Mouse (Mus musculus) urinary bladder, adult 18-20 months (tissue): ENCODE data around the gene Sart3.
A peak's percentile ranks its signal among the peaks of the same experiment; 100 is the strongest.

Experiments
- DNase-seq, 2 experiments: peaks; one replicate each; pipeline ENCODE4 v3.0.0; 2022; ENCODE audit warnings: low spot score in 2 of 2, mixed read lengths in 2 of 2

The Sart3 gene

DNA sequence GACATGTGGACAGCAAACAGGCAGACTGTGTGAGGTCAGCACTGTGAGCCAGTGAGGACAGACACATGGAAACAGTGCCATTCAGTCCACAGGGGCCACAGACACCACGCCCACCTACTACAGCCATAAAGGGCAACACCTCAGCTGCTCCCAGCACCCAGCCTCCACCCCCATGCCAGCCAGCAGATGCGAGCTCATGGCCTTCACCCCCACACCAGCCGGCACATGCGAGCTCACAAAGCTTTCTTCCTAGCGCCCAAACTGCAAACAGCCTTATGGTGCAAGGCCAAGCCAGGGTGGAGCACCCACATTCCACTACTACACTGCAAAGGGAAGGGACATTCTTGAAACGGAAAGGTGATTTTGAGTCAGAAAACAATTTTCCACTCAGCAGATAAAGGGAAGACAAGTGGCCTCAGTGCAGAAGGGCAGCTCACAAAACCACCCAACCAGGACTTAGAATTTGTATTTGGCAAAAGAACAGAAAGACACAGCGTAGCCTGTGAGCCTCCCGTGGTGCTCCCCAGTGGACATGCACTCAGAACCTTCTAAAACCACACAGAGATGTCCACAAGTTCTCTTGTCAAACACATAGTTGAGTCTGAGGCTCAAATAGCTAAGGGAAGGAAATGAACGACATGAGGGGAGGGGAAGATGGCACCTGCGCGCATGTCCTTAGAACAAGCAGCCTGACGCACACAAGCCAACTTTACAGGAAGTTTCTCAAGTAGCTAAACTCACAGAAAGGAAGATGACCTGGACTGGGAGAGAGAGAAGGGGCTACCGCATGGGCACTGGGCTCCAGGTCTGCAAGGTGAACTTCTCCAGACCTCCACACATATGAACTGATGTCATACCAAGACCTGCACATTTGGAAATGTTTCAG lies 6.4 kb downstream of the Sart3 start:
- no peak for DNase-seq

- no peak for DNase-seq
These were observed 7.9 kb downstream of the Sart3 start for GRCm38 (mm10) chr5:113764426-113764825.

DNA sequence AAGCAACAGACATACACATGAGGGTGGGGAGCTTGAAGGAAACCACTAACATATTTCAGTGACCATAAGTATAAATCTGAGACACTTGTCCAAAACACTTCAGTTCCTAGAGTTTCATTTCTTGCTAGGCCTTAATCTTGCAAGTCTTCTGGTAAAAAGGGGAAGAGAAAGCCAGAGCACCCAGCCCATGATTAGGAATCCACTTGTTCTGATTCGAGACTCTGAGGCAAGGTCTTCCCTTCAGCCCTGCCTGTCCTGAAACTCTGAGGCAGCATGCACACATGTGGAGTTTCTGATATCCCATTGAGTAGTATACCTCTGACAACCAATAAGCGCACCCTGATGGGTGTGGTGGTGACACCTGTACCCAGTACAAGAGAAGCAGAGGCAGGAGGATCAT lies 10.7 kb downstream of the Sart3 start:
- DNase-seq = no peak

- no peak for DNase-seq
These were observed 16.8 kb downstream of the Sart3 start for GRCm38 (mm10) chr5:113755347-113756030.

DNA sequence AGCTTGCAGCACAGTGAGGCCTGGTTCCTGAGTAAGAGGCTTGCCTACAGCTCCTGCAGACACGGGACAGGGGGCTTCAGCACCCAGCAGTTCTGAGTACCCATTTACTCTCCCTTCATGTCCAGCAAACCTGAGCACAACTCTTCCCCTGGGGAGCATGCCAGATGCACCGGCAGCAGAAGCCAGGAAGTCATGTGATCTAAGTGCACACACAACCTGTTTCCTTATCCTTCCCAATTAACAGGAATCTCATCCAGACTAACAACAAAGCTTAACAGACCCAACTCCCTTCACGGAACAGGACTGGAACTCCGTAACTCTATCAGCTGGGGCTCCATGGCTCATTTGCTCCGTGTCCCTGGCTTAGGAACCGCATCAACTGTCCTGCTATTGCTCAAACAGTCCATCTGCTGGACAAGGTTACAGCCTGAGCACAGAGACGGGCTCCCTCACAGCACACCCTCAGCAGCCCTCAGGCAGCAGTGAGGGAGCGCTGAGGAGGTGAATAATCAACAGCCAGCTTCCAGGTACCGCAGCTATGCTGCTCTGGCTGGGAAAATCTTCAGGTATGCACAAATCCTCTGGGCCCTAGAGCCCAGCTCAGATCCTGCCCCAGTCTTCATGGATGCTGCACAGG lies 20.7 kb downstream of the Sart3 start:
- no peak for DNase-seq

DNA sequence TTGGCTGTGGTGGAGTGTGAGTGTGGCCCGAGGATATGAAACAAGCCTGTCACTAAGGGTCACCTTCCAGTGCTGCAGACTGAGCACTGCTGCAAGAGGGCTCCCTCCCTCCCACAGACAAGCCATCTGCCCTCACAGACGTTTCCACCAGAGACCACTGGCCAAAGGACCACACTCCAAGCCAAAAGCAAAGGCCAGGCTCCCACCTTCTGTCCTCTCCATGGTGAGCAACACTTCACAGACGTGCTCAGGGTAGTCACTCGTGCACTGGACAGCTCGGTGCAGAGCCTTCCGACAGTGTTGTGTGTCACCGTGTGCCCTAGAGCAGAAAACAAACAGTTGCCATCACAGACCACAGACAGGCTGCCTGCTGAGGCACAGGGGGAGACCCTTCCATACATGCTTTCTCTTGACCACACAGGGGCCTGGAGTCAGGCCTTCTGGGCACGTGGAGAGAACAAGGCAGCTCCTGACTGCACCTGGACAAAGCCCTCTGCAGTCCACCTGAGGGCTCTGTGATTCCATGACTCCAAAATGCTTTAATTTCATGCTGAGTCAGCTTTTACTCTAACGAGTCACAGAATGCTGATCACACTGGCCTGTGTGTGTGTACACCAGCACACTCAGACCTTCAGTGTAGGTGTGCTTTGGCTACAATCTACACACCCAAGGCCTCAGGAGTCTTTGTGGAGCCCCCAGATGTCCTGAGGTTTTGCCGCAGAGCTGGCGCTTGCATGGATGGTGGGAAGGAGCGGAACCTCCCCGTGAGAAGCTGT lies 23.6 kb downstream of the Sart3 start:
- DNase-seq = no peak

DNA sequence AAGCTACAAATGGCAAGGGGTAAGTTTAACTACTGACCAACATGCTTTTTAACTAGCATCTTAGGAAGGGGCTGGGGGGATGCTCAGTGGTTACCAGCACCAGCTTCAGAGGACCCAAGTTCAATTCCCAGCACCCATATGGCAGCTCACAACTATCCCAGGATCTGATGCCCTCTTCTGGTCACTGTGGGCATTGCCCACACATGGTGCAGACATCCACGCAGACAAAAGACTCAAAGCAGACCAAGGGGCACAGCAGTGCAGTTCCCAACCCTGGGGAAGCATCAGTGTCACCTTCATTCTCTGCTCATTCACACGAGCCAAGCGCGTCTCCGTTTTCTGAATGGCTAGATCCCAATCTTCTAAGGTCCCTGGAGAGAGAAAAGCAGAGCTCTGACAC lies 24.7 kb downstream of the Sart3 start:
- no peak for DNase-seq

GRCm38 (mm10) chr5:113737607-113738237 lies 34.6 kb downstream of the Sart3 start:
- DNase-seq = no peak

DNA sequence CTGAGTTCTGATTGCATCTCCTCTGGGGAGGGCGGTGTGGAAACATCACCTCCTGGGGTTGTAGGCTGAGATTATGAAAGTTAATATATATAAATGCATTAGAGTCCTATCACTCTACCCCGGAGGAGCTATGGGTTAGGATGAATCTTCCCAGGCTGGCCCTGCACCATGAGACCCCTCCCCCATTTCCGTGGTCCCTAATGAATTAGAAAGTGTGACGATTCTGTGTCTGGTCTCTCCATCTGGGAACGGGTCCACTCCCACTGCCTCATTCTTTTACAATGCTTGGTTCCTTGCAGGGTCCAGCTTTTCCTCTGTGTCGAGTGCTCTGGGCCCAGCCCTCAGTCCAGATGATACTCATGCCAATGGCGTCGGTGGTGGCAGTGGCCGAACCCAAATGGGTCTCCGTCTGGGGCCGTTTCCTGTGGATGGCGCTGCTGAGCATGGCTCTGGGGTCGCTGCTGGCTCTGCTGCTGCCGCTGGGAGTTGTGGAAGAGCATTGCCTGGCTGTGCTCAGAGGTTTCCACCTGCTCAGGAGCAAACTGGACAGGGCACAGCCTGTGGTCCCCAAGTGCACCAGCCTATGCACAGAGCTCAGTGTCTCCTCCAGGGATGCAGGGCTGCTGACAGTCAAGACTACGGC lies 35.7 kb downstream of the Sart3 start:
- no peak for DNase-seq

- DNase-seq = no peak
These were observed 36.2 kb downstream of the Sart3 start for GRCm38 (mm10) chr5:113736113-113736502.

DNA sequence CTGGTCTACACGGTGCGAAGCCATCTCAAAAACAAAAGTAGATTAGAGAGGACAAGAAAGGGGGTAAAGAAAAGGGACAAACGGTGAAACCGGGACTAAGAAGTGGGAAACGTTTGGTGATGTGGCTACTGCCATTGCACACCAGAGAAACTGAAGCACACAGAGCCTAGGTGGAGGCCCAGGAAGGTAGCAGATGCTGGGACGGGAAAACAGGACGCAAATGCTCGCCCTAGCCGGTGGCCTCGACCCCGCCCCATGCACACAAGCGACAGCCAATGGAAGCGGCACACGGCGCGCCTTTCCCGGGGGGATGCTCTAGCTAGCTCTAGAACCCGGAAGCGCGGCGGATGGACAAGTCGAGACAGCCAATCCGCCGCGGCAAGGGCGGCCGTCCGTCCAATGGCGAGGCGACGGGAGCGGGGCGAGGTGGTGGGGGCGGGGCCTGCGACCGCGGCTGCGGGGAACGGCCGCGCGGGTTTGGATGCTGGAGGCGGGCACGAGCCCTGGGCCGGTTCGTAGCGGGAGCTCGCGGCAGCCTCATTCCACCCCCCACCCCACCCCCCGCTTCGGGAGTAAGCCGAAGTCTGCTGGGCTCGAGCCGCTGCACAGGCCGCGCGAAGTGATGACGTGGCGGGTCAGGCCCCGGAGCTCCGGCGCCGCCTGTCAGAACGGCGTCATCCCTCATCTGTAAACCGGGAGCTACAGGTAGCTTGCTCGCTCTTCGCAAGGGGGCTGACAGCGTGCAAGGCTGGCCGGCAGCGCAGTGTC lies 36.8 kb downstream of the Sart3 start, which contains the start of gene Ficd:
TSS of gene Ficd (plus strand) at position 459 of the 768 bp plus-strand sequence.
- DNase-seq = peak; percentile 76 to 88

GRCm38 (mm10) chr5:113735023-113735344 lies 37.3 kb downstream of the Sart3 start:
- DNase-seq = no peak

DNA sequence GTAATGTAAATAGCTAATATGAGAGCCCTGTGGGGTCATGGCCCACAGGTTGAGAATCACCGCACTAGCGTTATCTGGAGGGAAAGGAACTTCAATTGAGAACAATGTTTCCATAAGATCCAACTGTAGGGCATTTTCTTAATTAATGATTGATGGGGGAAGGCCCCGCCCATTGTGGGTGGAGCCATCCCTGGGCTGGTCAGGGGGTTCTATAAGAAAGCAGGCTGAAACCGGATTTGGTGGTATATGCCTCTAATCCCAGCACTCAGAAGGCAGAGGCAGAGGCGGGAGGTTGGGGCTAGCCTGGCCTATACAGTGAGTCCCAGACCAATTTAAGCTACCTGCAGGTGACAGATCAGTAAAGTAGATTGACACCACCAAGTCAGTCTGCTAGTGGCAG lies 37.9 kb downstream of the Sart3 start:
- no peak for DNase-seq

DNA sequence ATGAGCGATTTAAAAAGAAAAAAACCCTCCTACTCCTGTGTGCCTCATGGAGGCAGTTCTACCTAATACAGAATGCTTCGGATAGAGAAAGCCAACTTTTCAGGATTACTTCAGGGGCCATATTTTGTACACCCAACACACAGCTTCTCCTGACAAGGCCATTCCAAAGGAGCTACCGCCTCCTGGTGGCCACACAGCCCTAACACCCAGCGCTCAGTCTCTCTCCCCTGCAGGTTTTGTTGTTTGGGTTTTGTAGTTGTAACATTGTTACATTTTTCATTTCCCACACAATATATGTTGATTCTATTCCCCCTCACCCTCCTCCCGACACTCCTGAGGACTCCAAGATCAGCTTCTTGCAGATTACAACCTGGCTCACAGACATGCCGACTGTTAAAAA lies 40.1 kb downstream of the Sart3 start:
- no peak for DNase-seq

- DNase-seq = no peak
These were observed 41.1 kb downstream of the Sart3 start for GRCm38 (mm10) chr5:113731174-113731573.

GRCm38 (mm10) chr5:113730641-113731121 lies 41.6 kb downstream of the Sart3 start:
- no peak for DNase-seq

- DNase-seq = no peak
These were observed 43.6 kb downstream of the Sart3 start for GRCm38 (mm10) chr5:113728691-113729090.

GRCm38 (mm10) chr5:113728011-113728410 lies 44.3 kb downstream of the Sart3 start:
- no peak for DNase-seq

DNA sequence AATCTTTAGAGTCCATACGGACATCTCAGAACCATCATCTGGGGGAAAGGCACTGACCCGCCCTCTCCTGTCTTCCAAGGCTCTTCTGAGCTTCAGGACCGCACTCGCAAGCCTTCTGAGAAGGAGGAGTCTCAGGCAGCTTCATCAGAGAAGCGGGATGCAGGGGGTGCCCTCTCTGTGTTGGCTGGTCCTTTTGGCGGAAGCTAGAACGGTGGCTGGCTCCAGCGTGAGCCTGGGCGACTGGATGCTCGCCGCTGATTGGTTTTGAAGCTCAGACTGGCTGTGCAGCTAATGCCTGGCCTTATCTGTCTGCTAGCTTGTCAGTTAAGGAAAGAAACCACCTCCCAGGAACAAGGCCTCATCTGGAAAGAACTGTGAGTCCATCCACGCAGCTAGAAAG lies 45.1 kb downstream of the Sart3 start:
- DNase-seq = no peak

GRCm38 (mm10) chr5:113726618-113727017 lies 45.7 kb downstream of the Sart3 start:
- no peak for DNase-seq
